Mouse (Mus musculus) central nervous system, embryonic 18 days (tissue): Measurements from ENCODE around the gene Epha2. TPM values are rescaled to one million over a fixed set of nuclear protein-coding genes. Genes with fewer than 3 reads are reported as not detected.

Experiments
- polyA plus RNA-seq: library from polyadenylated mRNA; depleted of rRNA; stranded (reverse); fragments of >200 nt; gene quantifications from 2 replicates; pipeline ENCODE4 v1.2.3, GENCODE M21; 2012; rRNA removed

Epha2 gene
- 2.2 and 2.3 TPM in 2 replicates for polyA plus RNA-seq

DNA sequence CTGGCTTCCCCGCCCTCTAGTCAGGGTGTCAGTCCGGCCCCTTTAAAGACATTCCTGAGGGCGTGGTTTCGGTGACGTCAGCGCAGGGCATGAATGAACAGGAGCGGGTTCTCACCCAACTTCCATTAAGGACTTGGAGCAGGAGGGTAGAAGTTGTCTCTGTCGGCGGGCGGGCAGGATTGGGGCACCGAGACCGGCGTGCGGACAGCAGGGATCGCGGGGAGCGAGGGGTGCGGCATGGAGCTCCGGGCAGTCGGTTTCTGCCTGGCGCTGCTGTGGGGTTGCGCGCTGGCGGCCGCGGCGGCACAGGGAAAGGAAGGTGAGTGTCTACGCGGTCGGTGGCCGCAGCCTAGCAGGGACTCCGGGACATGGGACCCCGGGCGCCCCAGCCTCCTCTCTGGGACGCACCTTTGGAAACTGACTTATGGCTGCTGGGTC, at the start of gene Epha2:
Gene Epha2 (plus strand): TSS at position 125 of the 438 bp plus-strand sequence.

DNA sequence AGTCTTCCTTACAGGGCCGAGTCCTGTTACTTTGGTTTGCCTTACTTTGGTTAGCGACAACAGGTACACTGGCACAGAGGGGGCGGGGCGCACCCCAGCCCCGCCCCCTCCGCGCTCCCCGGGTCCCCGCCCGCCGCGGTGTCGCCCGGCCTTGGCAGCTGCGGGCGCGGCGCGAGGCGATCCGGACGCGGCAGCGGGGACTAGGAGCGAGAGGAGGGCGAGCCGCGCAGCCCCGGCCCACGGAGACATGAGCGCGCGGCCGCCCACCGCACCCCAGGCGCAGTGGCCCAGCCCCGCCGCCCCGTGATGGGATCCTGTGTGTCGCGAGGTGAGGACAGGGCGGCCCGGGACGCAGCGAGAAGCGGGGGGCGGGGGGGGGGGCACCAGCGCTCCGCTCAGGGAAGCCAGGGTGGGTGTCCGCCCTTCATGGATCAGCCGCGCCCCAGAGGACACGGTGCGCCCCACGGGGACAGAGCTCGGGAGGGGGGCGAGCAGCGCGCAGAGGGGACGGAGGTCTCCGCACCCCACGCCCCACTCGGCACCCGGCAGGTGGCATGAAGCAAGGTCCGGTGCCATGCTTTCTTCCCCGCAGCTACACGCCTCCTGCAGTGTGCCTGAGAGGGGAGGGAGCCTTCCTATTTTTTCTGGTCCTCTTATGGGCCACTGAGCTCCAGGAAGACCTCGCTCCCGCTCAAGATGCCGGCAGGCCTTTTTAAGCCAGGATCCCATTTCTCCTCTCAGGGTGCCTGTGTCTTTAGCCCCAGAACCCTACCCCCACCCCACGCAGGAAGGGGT, 67.2 kb downstream of the Epha2 start, which contains the start of gene Fam131c:
Gene Fam131c (plus strand): TSS at position 224 of the 795 bp plus-strand sequence.

Other genes starting within 250 kb of the Epha2 start
- 35.1 and 35.4 TPM in 2 replicates for gene Crocc, start 240.7 kb upstream of the Epha2 start, polyA plus RNA-seq
- gene Necap2, start 222.9 kb upstream of the Epha2 start, polyA plus RNA-seq, result 55.3 and 58.8 TPM in 2 replicates
- gene Spata21, start 212.9 kb upstream of the Epha2 start, polyA plus RNA-seq, result 0.13 and 0.33 TPM in 2 replicates
- 28.0 and 28.2 TPM in 2 replicates for gene Szrd1, start 161.5 kb upstream of the Epha2 start, polyA plus RNA-seq
- gene Fbxo42, start 153.3 kb upstream of the Epha2 start, polyA plus RNA-seq, result 24.4 and 25.2 TPM in 2 replicates
- gene Rsg1, start 87.3 kb upstream of the Epha2 start, polyA plus RNA-seq, result 5.0 and 5.1 TPM in 2 replicates
- 0.80 and 1.3 TPM in 2 replicates for gene Arhgef19, start 61.7 kb upstream of the Epha2 start, polyA plus RNA-seq
- 44.2 and 47.9 TPM in 2 replicates for gene Fam131c, start 67.0 kb downstream of the Epha2 start, polyA plus RNA-seq
- gene Clcnka, start 97.5 kb downstream of the Epha2 start, polyA plus RNA-seq, result 0.08 and 0.11 TPM in 2 replicates
- gene Clcnkb, start 114.8 kb downstream of the Epha2 start, polyA plus RNA-seq, result 0.03 and 0.19 TPM in 2 replicates
- gene Hspb7, start 119.5 kb downstream of the Epha2 start, polyA plus RNA-seq, result 0.58 and 1.4 TPM in 2 replicates
- gene Srarp, start 134.9 kb downstream of the Epha2 start, polyA plus RNA-seq, result 4.1 TPM in 2 replicates
- 51.1 and 51.6 TPM in 2 replicates for gene Zbtb17, start 143.4 kb downstream of the Epha2 start, polyA plus RNA-seq
- 8.9 and 11.6 TPM in 2 replicates for gene Spen, start 237.4 kb downstream of the Epha2 start, polyA plus RNA-seq